In the genomic region with DNA sequence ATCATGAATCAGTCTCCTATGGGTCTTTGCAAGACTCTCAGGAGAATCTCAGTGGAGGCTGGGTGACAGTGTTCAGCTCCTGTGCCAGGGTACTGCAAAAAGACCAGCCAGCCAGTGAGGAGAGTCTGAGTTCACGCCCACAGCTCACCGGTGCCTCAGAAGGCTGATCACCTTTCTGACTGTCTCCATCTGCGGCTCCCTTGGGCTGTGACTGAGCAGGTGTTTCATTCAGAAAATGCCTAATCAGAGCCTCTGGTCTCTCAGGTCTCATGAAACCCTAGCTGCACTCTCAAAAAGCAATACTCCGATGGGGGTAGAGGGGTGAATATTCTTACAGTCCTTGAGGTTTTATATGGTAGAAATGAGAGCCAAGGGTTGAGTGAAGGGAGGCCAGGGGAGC, we compare ENCODE assay signal across 17 mouse cellular contexts.
DNase-seq lines count a peak whose midpoint lies in the region; ATAC-seq and TF ChIP-seq lines count a peak whose summit lies in the region.
"Had no signal": no experiment of that assay in that cellular context is flagged by ENCODE, and none has a peak within 500 bp of the region (broad histone marks: within the 10 kb centered on the region; RNA-seq: fewer than 3 reads in every experiment).

No protein-coding gene starts in this region.

- H3K27me3 ChIP-seq in kidney, embryonic 14.5 days (ENCODE audit: control insufficient read depth, insufficient read depth, low read length): no peaks in the 10 kb centered on the region
- H3K27me3 ChIP-seq in hindbrain, postnatal 0 days (ENCODE audit: insufficient read depth, low read length): no peaks in the 10 kb centered on the region
- no peaks in the 10 kb centered on the region for H3K27me3 ChIP-seq in thymus, adult 2 months (ENCODE audit: control insufficient read depth, insufficient read depth, low read length)
- H3K27me3 ChIP-seq: intestine, embryonic 15.5 days; megakaryocyte, embryonic 14.5 days; neural tube, embryonic 12.5 days had no signal

- ATAC-seq in kidney, embryonic 14.5 days (ENCODE audit: low FRiP score, low TSS enrichment): peak; percentile 49; the same call in 1 of the 2 replicates
- no peak for ATAC-seq in hindbrain, postnatal 0 days
- ATAC-seq: midbrain, embryonic 16.5 days had no signal

- no peak overlapping the region for H3K4me2 ChIP-seq in kidney, embryonic 14.5 days (replicated peaks; ENCODE audit: low read depth, low read length)
- H3K4me2 ChIP-seq in hindbrain, postnatal 0 days (ENCODE audit: low read depth, low read length): no peak overlapping the region
- H3K4me2 ChIP-seq: intestine, embryonic 15.5 days; neural tube, embryonic 12.5 days had no signal

- no peaks in the 10 kb centered on the region for H3K9me3 ChIP-seq in kidney, embryonic 14.5 days (ENCODE audit: control insufficient read depth, low read length)
- H3K9me3 ChIP-seq in hindbrain, postnatal 0 days (ENCODE audit: low read length): no peaks in the 10 kb centered on the region
- H3K9me3 ChIP-seq: heart, embryonic 10.5 days; intestine, embryonic 15.5 days; megakaryocyte, embryonic 14.5 days; neural tube, embryonic 12.5 days had no signal

- 53% methylated on average over 4 of the region's 4 CpGs for WGBS in kidney, embryonic 14.5 days
- WGBS in hindbrain, postnatal 0 days: 61% methylated on average over 4 of the region's 4 CpGs
- WGBS in thymus, adult 2 months: 89% methylated on average over 4 of the region's 4 CpGs

- no peak for TF ChIP-seq CTCF in hindbrain, postnatal 0 days (IDR thresholded peaks at IDR 0.05; ENCODE audit: low read depth)
- no peak for TF ChIP-seq CTCF in thymus, adult 2 months (IDR thresholded peaks at IDR 0.05; ENCODE audit: borderline replicate concordance, control insufficient read depth, extremely low read depth, insufficient read depth, low read length, poor library complexity)

- no peaks in the 10 kb centered on the region for H3K4me1 ChIP-seq in kidney, embryonic 14.5 days (ENCODE audit: control insufficient read depth, insufficient read depth, low read length)
- H3K4me1 ChIP-seq in hindbrain, postnatal 0 days (ENCODE audit: insufficient read depth, low read length): 0 out of 2 replicates have a peak, but pooled peaks cover 3% of the 10 kb centered on the region
- no peaks in the 10 kb centered on the region for H3K4me1 ChIP-seq in thymus, adult 2 months (replicated peaks; ENCODE audit: control insufficient read depth, insufficient read depth, low read length)
- H3K4me1 ChIP-seq: heart, embryonic 10.5 days; intestine, embryonic 15.5 days; megakaryocyte, embryonic 14.5 days; neural tube, embryonic 12.5 days had no signal

- DNase-seq in cerebellum, adult 11-12 months: peak; percentile 40
- no peak for DNase-seq in cerebellum, adult 8-10 months
- DNase-seq in kidney, postnatal 36 days: no peak
- DNase-seq in cerebellum, postnatal 14 days: peak; percentile 20 to 49
- DNase-seq in hindbrain, postnatal 0 days (ENCODE audit: low spot score): peak; percentile 11
- DNase-seq in thymus, adult 2 months: no peak
- no peak for DNase-seq in natural killer cell, adult 2 months (ENCODE audit: low spot score in 2 of 2)
- DNase-seq: heart, postnatal 10 days; kidney, postnatal 10 days; lung, postnatal 14 days; thymus, postnatal 36 days had no signal

- H3K36me3 ChIP-seq in kidney, embryonic 14.5 days (ENCODE audit: control insufficient read depth, insufficient read depth, low read length): no peaks in the 10 kb centered on the region
- no peaks in the 10 kb centered on the region for H3K36me3 ChIP-seq in hindbrain, postnatal 0 days (ENCODE audit: insufficient read depth, low read length)
- no peaks in the 10 kb centered on the region for H3K36me3 ChIP-seq in thymus, adult 2 months (ENCODE audit: control insufficient read depth, insufficient read depth, low read length)
- H3K36me3 ChIP-seq: heart, embryonic 10.5 days; intestine, embryonic 15.5 days; neural tube, embryonic 12.5 days had no signal

- H3K4me3 ChIP-seq in kidney, embryonic 14.5 days (ENCODE audit: low read length): no peak overlapping the region
- H3K4me3 ChIP-seq in hindbrain, postnatal 0 days (ENCODE audit: low read length): no peak overlapping the region
- no peak overlapping the region for H3K4me3 ChIP-seq in thymus, adult 2 months (ENCODE audit: control insufficient read depth, insufficient read depth, low read length)
- H3K4me3 ChIP-seq: heart, embryonic 10.5 days; intestine, embryonic 15.5 days; megakaryocyte, embryonic 14.5 days; neural tube, embryonic 12.5 days had no signal

- TF ChIP-seq POLR2A in thymus, adult 2 months (IDR thresholded peaks at IDR 0.05; ENCODE audit: control insufficient read depth, extremely low read depth, insufficient read depth, low read length, poor library complexity): no peak

- H3K9ac ChIP-seq in kidney, embryonic 14.5 days (ENCODE audit: low read depth, low read length): no peak overlapping the region
- H3K9ac ChIP-seq in hindbrain, postnatal 0 days (replicated peaks; ENCODE audit: low read length): no peak overlapping the region
- H3K9ac ChIP-seq: intestine, embryonic 15.5 days; neural tube, embryonic 12.5 days had no signal

- no peak overlapping the region for H3K27ac ChIP-seq in kidney, embryonic 14.5 days (ENCODE audit: low read depth, low read length)
- no peak overlapping the region for H3K27ac ChIP-seq in hindbrain, postnatal 0 days
- H3K27ac ChIP-seq in thymus, adult 2 months (ENCODE audit: control insufficient read depth, insufficient read depth, low read length): no peak overlapping the region
- H3K27ac ChIP-seq: heart, embryonic 10.5 days; intestine, embryonic 15.5 days; neural tube, embryonic 12.5 days had no signal

Comparison
In these comparisons a context has a peak if more than half of its experiments do, and no peak if none do; other contexts are left out.
1. DNase-seq: peak in cerebellum, adult 11-12 months (single experiment), cerebellum, postnatal 14 days (2 of 2) and hindbrain, postnatal 0 days (single experiment); none in cerebellum, adult 8-10 months (single experiment), kidney, postnatal 36 days (0 of 2), thymus, adult 2 months (single experiment) and natural killer cell, adult 2 months (0 of 2).